Mouse (Mus musculus) C2C12 (cell line): ENCODE data around the gene Opn1sw. TPM values are rescaled to one million over a fixed set of nuclear protein-coding genes. Genes with fewer than 3 reads are reported as not detected.

ENCODE experiments used
- H3K27me3 ChIP-seq: one replicate; pipeline ENCODE4 v1.6.1; 2011; ENCODE audit not compliant: control insufficient read depth, insufficient read depth, insufficient read length
- H3K36me3 ChIP-seq: one replicate; pipeline ENCODE4 v1.6.1; 2011; ENCODE audit not compliant: control insufficient read depth, insufficient read depth
- H3K4me3 ChIP-seq: one replicate; pipeline ENCODE4 v1.5.1; 2011; ENCODE audit warnings: mild to moderate bottlenecking, control low read depth; ENCODE audit not compliant: poor library complexity, insufficient read depth, severe bottlenecking
- H3K79me2 ChIP-seq: one replicate; pipeline ENCODE4 v1.6.1; 2011; ENCODE audit not compliant: control insufficient read depth, insufficient read depth
- H3K79me3 ChIP-seq: one replicate; pipeline ENCODE4 v1.6.1; 2011; ENCODE audit warnings: low read depth, control low read depth
- H3ac ChIP-seq: one replicate; pipeline ENCODE3; 2011; ENCODE audit warnings: low read depth; ENCODE audit not compliant: control insufficient read depth, insufficient read length
- CEBPB ChIP-seq: IDR thresholded peaks from one replicate; pipeline ENCODE4 v1.6.1; 2011; ENCODE audit warnings: low read depth, mild to moderate bottlenecking, control low read depth, moderate library complexity
- CTCF ChIP-seq: IDR thresholded peaks from one replicate; pipeline ENCODE4 v1.5.1; 2011; ENCODE audit not compliant: control insufficient read depth, insufficient read depth, insufficient read length
- FOSL1 ChIP-seq: IDR thresholded peaks from one replicate; pipeline ENCODE4 v1.8.0; 2011; ENCODE audit warnings: mild to moderate bottlenecking, low read length; ENCODE audit not compliant: poor library complexity, insufficient read depth, severe bottlenecking
- MAX ChIP-seq: IDR thresholded peaks from one replicate; pipeline ENCODE4 v1.6.1; 2011; ENCODE audit warnings: mild to moderate bottlenecking, control low read depth
- MYOD1 ChIP-seq: IDR thresholded peaks from one replicate; pipeline ENCODE4 v1.6.1; 2011; ENCODE audit warnings: low read depth; ENCODE audit not compliant: control insufficient read depth, insufficient read length
- MYOG ChIP-seq: IDR thresholded peaks from one replicate; pipeline ENCODE4 v1.6.1; 2011; ENCODE audit not compliant: control insufficient read depth, insufficient read length; ENCODE audit errors: extremely low read depth
- USF1 ChIP-seq: IDR thresholded peaks from one replicate; pipeline ENCODE4 v1.6.1; 2011; ENCODE audit warnings: low read depth, mild to moderate bottlenecking, control low read depth, moderate library complexity
- polyA plus RNA-seq: library from polyadenylated mRNA; unstranded; fragments of >200 nt; fragmentation: generic; extraction: Trizol; gene quantifications from one replicate; pipeline ENCODE4 v1.2.1, GENCODE M21; 2012; ENCODE audit warnings: missing spikeins

The Opn1sw gene
- polyA plus RNA-seq, 1 experiment, result 0.06 TPM

- H3K79me2 ChIP-seq, result peaks cover 47% of the 10 kb centered on the region
- peaks cover 11% of the 10 kb centered on the region for H3K36me3 ChIP-seq
- TF ChIP-seq CEBPB (no peak), MYOG (no peak), CTCF (no peak), MAX (no peak), MYOD1 (no peak), FOSL1 (no peak), USF1 (no peak)
- no peaks in the 10 kb centered on the region for H3K27me3 ChIP-seq
- peaks cover 22% of the 10 kb centered on the region for H3K79me3 ChIP-seq
- peak within 1 kb of the TSS; percentile 77 for H3ac ChIP-seq
- H3K4me3 ChIP-seq, result peak within 1 kb of the TSS; percentile 64
Observed at GRCm38 (mm10) chr6:29433038-29433803, 45.0 kb upstream of the Opn1sw start, which contains the start of gene Flnc. Gene Flnc, plus strand, starts transcription at chr6:29433256.

- Histone ChIP-seq H3K27me3 (no peaks in the 10 kb centered on the region), H3ac (no peak overlapping the region), H3K79me2 (peaks cover 42% of the 10 kb centered on the region), H3K79me3 (peaks cover 22% of the 10 kb centered on the region), H3K4me3 (peak overlapping the region; percentile 64), H3K36me3 (peaks cover 7% of the 10 kb centered on the region)
- TF ChIP-seq CEBPB (no peak), MYOD1 (no peak), MYOG (no peak), FOSL1 (no peak), CTCF (no peak), USF1 (no peak)
Observed at GRCm38 (mm10) chr6:29432676-29433037, 44.4 kb upstream of the Opn1sw start.

GRCm38 (mm10) chr6:29432156-29432555 is 43.9 kb upstream of the Opn1sw start:
- Histone ChIP-seq H3K79me2 (peaks cover 37% of the 10 kb centered on the region), H3ac (no peak overlapping the region), H3K27me3 (no peaks in the 10 kb centered on the region), H3K36me3 (peaks cover 2% of the 10 kb centered on the region), H3K79me3 (peaks cover 22% of the 10 kb centered on the region), H3K4me3 (no peak overlapping the region)
- TF ChIP-seq MYOD1 (no peak), MAX (no peak), MYOG (no peak), CTCF (no peak), USF1 (no peak), FOSL1 (no peak), CEBPB (no peak)

- TF ChIP-seq MYOG (no peak), MYOD1 (no peak), USF1 (no peak), FOSL1 (no peak), MAX (no peak), CTCF (no peak), CEBPB (no peak)
- peak overlapping the region; percentile 28 for H3ac ChIP-seq
- no peak overlapping the region for H3K4me3 ChIP-seq
- H3K36me3 ChIP-seq, result no peaks in the 10 kb centered on the region
- H3K79me3 ChIP-seq, result peaks cover 22% of the 10 kb centered on the region
- H3K79me2 ChIP-seq, result peaks cover 32% of the 10 kb centered on the region
- H3K27me3 ChIP-seq, result no peaks in the 10 kb centered on the region
Observed at GRCm38 (mm10) chr6:29431473-29431872, 43.2 kb upstream of the Opn1sw start.

GRCm38 (mm10) chr6:29430681-29431420 is 42.6 kb upstream of the Opn1sw start:
- no peak overlapping the region for H3K4me3 ChIP-seq
- no peaks in the 10 kb centered on the region for H3K36me3 ChIP-seq
- TF ChIP-seq MAX, result peak; percentile 69
- TF ChIP-seq CEBPB, result no peak
- TF ChIP-seq FOSL1, result peak; percentile 51
- peaks cover 22% of the 10 kb centered on the region for H3K79me3 ChIP-seq
- H3K27me3 ChIP-seq, result no peaks in the 10 kb centered on the region
- H3K79me2 ChIP-seq, result peaks cover 28% of the 10 kb centered on the region
- peak overlapping the region; percentile 10 for H3ac ChIP-seq

- Histone ChIP-seq H3K27me3 (no peaks in the 10 kb centered on the region), H3ac (no peak overlapping the region), H3K36me3 (no peaks in the 10 kb centered on the region), H3K4me3 (no peak overlapping the region), H3K79me2 (peaks cover under 1% of the 10 kb centered on the region), H3K79me3 (no peaks in the 10 kb centered on the region)
- TF ChIP-seq USF1, result no peak
- TF ChIP-seq CTCF, result no peak
- no peak for TF ChIP-seq MYOD1
- no peak for TF ChIP-seq MAX
- no peak for TF ChIP-seq CEBPB
- TF ChIP-seq FOSL1, result no peak
- TF ChIP-seq MYOG, result no peak
Observed at GRCm38 (mm10) chr6:29428171-29428570, 39.9 kb upstream of the Opn1sw start.
